Mouse (Mus musculus) heart, embryonic 13.5 days (tissue): ENCODE data around the gene Gpx3. TPM values are rescaled to one million over a fixed set of nuclear protein-coding genes. Genes with fewer than 3 reads are reported as not detected.
A peak's percentile ranks its signal among the peaks of the same experiment; 100 is the strongest.
"Not testable (repeated sequence)": the region's sequence is repeated elsewhere in the genome, so short reads cannot be mapped to it uniquely, and the experiment has no call there.

Source experiments
- ATAC-seq: fragments of 200-750 bp; cut with Nextera tagmentation; 2 replicates; pipeline ENCODE4 v1.8.0; 2017; ENCODE audit warnings: moderate TSS enrichment; ENCODE audit not compliant: insufficient number of reproducible peaks, low FRiP score, low TSS enrichment; ENCODE audit errors: extremely low read depth
- H3K27ac ChIP-seq: fragments of 300-500 bp; sonication (generic); replicated peaks from 2 replicates; pipeline ENCODE4 v1.5.1; 2015; ENCODE audit warnings: moderate library complexity, mild to moderate bottlenecking, inconsistent platforms
- H3K27me3 ChIP-seq: fragments of 300-500 bp; sonication (generic); replicated peaks from 2 replicates; pipeline ENCODE4 v1.6.1; 2015; ENCODE audit warnings: mild to moderate bottlenecking, inconsistent platforms
- H3K36me3 ChIP-seq: fragments of 300-500 bp; sonication (generic); 2 replicates; pipeline ENCODE4 v1.6.1; 2015; ENCODE audit warnings: mild to moderate bottlenecking, inconsistent platforms
- H3K4me1 ChIP-seq: fragments of 300-500 bp; sonication (generic); 2 replicates; pipeline ENCODE4 v1.6.1; 2015; ENCODE audit warnings: inconsistent platforms
- H3K4me2 ChIP-seq: fragments of 300-500 bp; sonication (generic); 2 replicates; pipeline ENCODE4 v1.6.1; 2015; ENCODE audit warnings: inconsistent platforms, mild to moderate bottlenecking, moderate library complexity
- H3K4me3 ChIP-seq: fragments of 300-500 bp; sonication (generic); 2 replicates; pipeline ENCODE4 v1.5.1; 2015; ENCODE audit warnings: moderate library complexity, mild to moderate bottlenecking, inconsistent platforms
- H3K9ac ChIP-seq: fragments of 300-500 bp; sonication (generic); 2 replicates; pipeline ENCODE4 v1.6.1; 2015; ENCODE audit warnings: inconsistent platforms, mild to moderate bottlenecking, moderate library complexity
- H3K9me3 ChIP-seq: fragments of 300-500 bp; sonication (generic); 2 replicates; pipeline ENCODE4 v1.6.1; 2016; ENCODE audit warnings: inconsistent platforms
- WGBS: fragments of 180-500 bp; shearing (Covaris S2); methylation state at CpG from one replicate; pipeline ENCODE4 v1.1.7; 2015; ENCODE audit warnings: mixed read lengths; 5-methylcytosine and 5-hydroxymethylcytosine counted together
- polyA plus RNA-seq: library from polyadenylated mRNA; unstranded; fragments of >200 nt; fragmentation: Nextera tagmentation; extraction: Ambion mirVana; gene quantifications from 2 replicates; pipeline ENCODE4 v1.2.1, GENCODE M21; 2015

The Gpx3 gene
- 1,129 and 1,294 TPM in 2 replicates for polyA plus RNA-seq

- Histone ChIP-seq H3K27ac (peak within 1 kb of the TSS; percentile 80), H3K27me3 (no peaks in the 10 kb centered on the region), H3K4me2 (peak within 1 kb of the TSS; percentile 88), H3K4me1 (peaks cover 51% of the 10 kb centered on the region), H3K9me3 (no peaks in the 10 kb centered on the region), H3K9ac (peak within 1 kb of the TSS; percentile 85), H3K36me3 (peaks cover 8% of the 10 kb centered on the region), H3K4me3 (peak within 1 kb of the TSS; percentile 75)
- ATAC-seq, result peak; percentile 76; the same call in 1 of the 2 replicates
- 13% methylated on average over 43 of the region's 45 CpGs for WGBS
These were observed at the start of gene Gpx3 for GRCm38 (mm10) chr11:54902333-54903323. Gene Gpx3 (plus strand): TSS chr11:54902453.

- ATAC-seq, H3K9ac ChIP-seq, H3K9me3 ChIP-seq, H3K36me3 ChIP-seq, H3K27ac ChIP-seq, H3K27me3 ChIP-seq, H3K4me3 ChIP-seq, H3K4me2 ChIP-seq: not testable (repeated sequence)
- 96% methylated on average over 11 of the region's 12 CpGs for WGBS
- H3K4me1 ChIP-seq, result peaks cover 19% of the 10 kb centered on the region
These were observed 43.4 kb upstream of the Gpx3 start for GRCm38 (mm10) chr11:54858880-54859279.

GRCm38 (mm10) chr11:54859322-54860165, 42.7 kb upstream of the Gpx3 start:
- H3K27me3 ChIP-seq, result no peaks in the 10 kb centered on the region
- H3K27ac ChIP-seq, result peak overlapping the region; percentile 89
- H3K4me1 ChIP-seq, result peaks cover 19% of the 10 kb centered on the region
- WGBS, result 27% methylated on average over 11 of the region's 11 CpGs
- peak overlapping the region; percentile 74 for H3K4me3 ChIP-seq
- H3K36me3 ChIP-seq, result no peaks in the 10 kb centered on the region
- H3K9ac ChIP-seq, result peak overlapping the region; percentile 89
- ATAC-seq, result no peak
- peak overlapping the region; percentile 84 for H3K4me2 ChIP-seq
- no peaks in the 10 kb centered on the region for H3K9me3 ChIP-seq

DNA sequence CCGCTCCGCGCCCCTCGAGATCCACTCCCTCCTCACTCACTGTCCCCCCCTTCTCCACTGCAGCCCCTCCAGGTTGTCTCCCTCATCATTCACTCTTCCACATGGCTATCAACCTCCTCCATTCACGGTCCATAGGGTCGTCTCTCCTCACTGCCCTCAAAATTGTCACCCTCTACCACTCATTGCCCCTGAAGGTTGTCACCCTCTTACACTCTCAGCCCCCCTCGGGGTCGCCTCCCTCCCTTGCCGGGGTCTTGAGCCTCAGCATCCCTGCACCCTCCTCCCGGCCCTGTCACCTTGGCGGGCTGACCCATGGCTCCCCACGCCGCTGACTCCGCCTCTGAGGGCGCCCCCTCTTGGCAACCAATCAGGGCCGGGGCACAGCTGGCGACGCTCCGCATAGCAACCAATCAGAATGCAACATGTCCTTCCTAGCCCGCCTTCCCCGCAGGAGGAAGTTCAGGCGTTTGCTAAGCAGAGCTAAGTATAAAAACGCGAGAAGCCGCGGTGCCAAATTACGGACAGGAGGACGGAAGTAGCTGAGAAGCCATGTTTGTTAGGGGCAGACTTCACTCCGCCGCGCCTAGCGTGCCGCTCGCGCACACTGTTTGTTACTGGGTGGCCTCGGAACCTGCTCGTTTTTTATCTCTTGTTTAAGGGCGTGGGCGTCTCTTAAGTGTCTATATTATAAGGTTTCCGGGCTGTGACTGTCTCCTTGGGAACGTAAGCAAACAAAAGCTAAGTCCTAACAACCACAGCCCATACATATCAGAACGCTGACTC, 41.8 kb upstream of the Gpx3 start, which contains the start of gene Lyrm7:
Gene Lyrm7, minus strand, starts transcription at position 661 of the 783 bp plus-strand sequence.
- Histone ChIP-seq H3K27me3 (no peaks in the 10 kb centered on the region), H3K9me3 (no peaks in the 10 kb centered on the region), H3K9ac (peak within 1 kb of the TSS; percentile 90), H3K4me1 (peaks cover 19% of the 10 kb centered on the region), H3K36me3 (no peaks in the 10 kb centered on the region), H3K27ac (peak within 1 kb of the TSS; percentile 89), H3K4me3 (peak within 1 kb of the TSS; percentile 74), H3K4me2 (peak within 1 kb of the TSS; percentile 84)
- ATAC-seq, result peak; percentile 93
- under 1% methylated on average over 42 of the region's 42 CpGs for WGBS

GRCm38 (mm10) chr11:54861471-54862420, 40.5 kb upstream of the Gpx3 start:
- H3K4me2 ChIP-seq, result peak overlapping the region; percentile 84
- peak overlapping the region; percentile 74 for H3K4me3 ChIP-seq
- peaks cover 19% of the 10 kb centered on the region for H3K4me1 ChIP-seq
- ATAC-seq, result no peak
- 86% methylated on average over 5 of the region's 5 CpGs for WGBS
- H3K9ac ChIP-seq, result no peak overlapping the region; the same call in 1 of the 2 replicates
- no peaks in the 10 kb centered on the region for H3K36me3 ChIP-seq
- H3K27ac ChIP-seq, result peak overlapping the region; percentile 89; the same call in 1 of the 2 replicates
- H3K27me3 ChIP-seq, result no peaks in the 10 kb centered on the region
- no peaks in the 10 kb centered on the region for H3K9me3 ChIP-seq

- H3K27me3 ChIP-seq, result no peaks in the 10 kb centered on the region
- ATAC-seq, result no peak
- no peaks in the 10 kb centered on the region for H3K9me3 ChIP-seq
- peaks cover 27% of the 10 kb centered on the region for H3K4me1 ChIP-seq
- peaks cover under 1% of the 10 kb centered on the region for H3K36me3 ChIP-seq
- no peak overlapping the region for H3K9ac ChIP-seq
- H3K4me2 ChIP-seq, result no peak overlapping the region
- H3K27ac ChIP-seq, result no peak overlapping the region
- no peak overlapping the region for H3K4me3 ChIP-seq
- 43% methylated on average over 10 of the region's 10 CpGs for WGBS
These were observed 39.4 kb upstream of the Gpx3 start for GRCm38 (mm10) chr11:54862621-54863520.

GRCm38 (mm10) chr11:54865330-54866085, 36.7 kb upstream of the Gpx3 start:
- H3K36me3 ChIP-seq, result peaks cover 21% of the 10 kb centered on the region
- no peaks in the 10 kb centered on the region for H3K27me3 ChIP-seq
- H3K27ac ChIP-seq, result peak overlapping the region; percentile 90
- H3K4me2 ChIP-seq, result peak overlapping the region; percentile 72
- ATAC-seq, result no peak
- WGBS, result 71% methylated on average over 6 of the region's 6 CpGs
- H3K9me3 ChIP-seq, result no peaks in the 10 kb centered on the region
- H3K4me1 ChIP-seq, result peaks cover 40% of the 10 kb centered on the region
- peak overlapping the region; percentile 89 for H3K4me3 ChIP-seq
- H3K9ac ChIP-seq, result peak overlapping the region; percentile 99

DNA sequence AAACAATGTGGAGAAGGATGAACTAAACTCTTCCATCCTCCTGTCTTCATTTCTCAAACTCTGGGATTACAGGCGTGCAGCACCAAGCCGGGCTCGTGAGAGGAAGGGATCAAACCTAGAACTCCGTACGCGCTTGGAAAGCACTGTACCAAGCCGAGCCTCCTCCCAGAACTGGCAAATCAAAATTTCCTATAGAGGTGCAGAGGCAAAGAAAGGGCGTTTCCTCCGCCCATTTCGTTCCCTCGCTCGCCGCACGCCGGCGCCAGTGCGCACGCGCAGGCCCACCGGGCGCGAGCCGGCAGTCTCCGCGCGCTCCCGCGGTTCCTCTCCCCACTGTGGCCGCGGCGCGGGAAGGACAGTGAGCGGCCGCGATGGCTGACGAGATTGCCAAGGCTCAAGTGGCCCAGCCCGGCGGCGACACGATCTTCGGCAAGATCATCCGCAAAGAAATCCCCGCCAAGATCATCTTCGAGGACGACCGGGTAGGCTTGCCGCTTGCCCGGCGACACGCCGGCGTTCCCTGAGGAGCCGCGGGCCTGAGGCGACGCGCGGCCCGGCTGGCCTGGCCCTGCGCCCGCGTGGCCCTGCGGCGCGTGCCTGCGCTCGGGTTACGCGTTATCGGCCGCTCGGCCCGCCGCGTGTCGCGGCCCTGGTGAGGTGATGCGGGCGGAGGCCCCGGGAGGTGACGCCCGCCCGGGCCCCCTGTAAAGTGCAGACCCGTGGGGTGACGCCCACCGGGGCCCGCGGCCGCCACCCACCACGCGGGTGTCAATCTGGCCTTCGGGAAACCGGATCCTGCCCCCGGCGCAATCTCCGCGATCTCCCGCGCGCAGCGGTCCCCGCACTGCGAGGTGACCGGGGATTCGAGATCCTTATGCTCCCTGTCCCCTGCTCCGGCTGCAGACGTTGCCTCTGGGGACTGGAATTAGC, 35.9 kb upstream of the Gpx3 start, which contains the start of gene Hint1:
Gene Hint1, plus strand, starts transcription at position 265 of the 930 bp plus-strand sequence.
- Histone ChIP-seq H3K9me3 (no peaks in the 10 kb centered on the region), H3K9ac (peak within 1 kb of the TSS; percentile 99), H3K27ac (peak within 1 kb of the TSS; percentile 90), H3K36me3 (peaks cover 30% of the 10 kb centered on the region), H3K4me3 (peak within 1 kb of the TSS; percentile 89), H3K27me3 (no peaks in the 10 kb centered on the region), H3K4me1 (peaks cover 36% of the 10 kb centered on the region), H3K4me2 (peak within 1 kb of the TSS; percentile 72)
- WGBS, result under 1% methylated on average over 104 of the region's 107 CpGs
- ATAC-seq, result peak; percentile 83
